Mouse (Mus musculus) G1E-ER4 (cell line): ENCODE measurements around the gene Slc18a3. TPM values are rescaled to one million over a fixed set of nuclear protein-coding genes. Genes with fewer than 3 reads are reported as not detected.

Experiments used
- GATA1 ChIP-seq: IDR thresholded peaks from one replicate; pipeline ENCODE4 v1.8.0; 2012; ENCODE audit warnings: low read length, inconsistent platforms
- polyA plus RNA-seq: library from polyadenylated mRNA; stranded (reverse); fragments of >175 nt; gene quantifications from 2 replicates; pipeline ENCODE4 v1.2.3, GENCODE M21; 2012

Gene Slc18a3
- polyA plus RNA-seq = not detected in 2 replicates

GRCm38 (mm10) chr14:32464601-32465505, at the start of gene Slc18a3:
TSS of gene Slc18a3 (minus strand) at chr14:32464850.
- TF ChIP-seq GATA1 = no peak

- no peak for TF ChIP-seq GATA1
Measured at GRCm38 (mm10) chr14:32513336-32514032, 48.8 kb upstream of the Slc18a3 start, which contains the start of gene Ercc6. TSS of gene Ercc6 (plus strand) at chr14:32513521.

- TF ChIP-seq GATA1 = no peak
Measured at GRCm38 (mm10) chr14:32512912-32513311, 48.3 kb upstream of the Slc18a3 start.

GRCm38 (mm10) chr14:32509443-32509961, 44.9 kb upstream of the Slc18a3 start:
- no peak for TF ChIP-seq GATA1

- TF ChIP-seq GATA1 = peak; percentile 42
Measured at GRCm38 (mm10) chr14:32508105-32508835, 43.6 kb upstream of the Slc18a3 start.

- TF ChIP-seq GATA1 = no peak
Measured at GRCm38 (mm10) chr14:32507216-32507615, 42.6 kb upstream of the Slc18a3 start.

GRCm38 (mm10) chr14:32506329-32506728, 41.7 kb upstream of the Slc18a3 start:
- no peak for TF ChIP-seq GATA1

GRCm38 (mm10) chr14:32503897-32504296, 39.2 kb upstream of the Slc18a3 start:
- TF ChIP-seq GATA1 = no peak

- TF ChIP-seq GATA1 = no peak
Measured at GRCm38 (mm10) chr14:32502764-32503688, 38.4 kb upstream of the Slc18a3 start.

GRCm38 (mm10) chr14:32501303-32501702, 36.7 kb upstream of the Slc18a3 start:
- TF ChIP-seq GATA1 = no peak

- no peak for TF ChIP-seq GATA1
Measured at GRCm38 (mm10) chr14:32496115-32496850, 31.6 kb upstream of the Slc18a3 start.

GRCm38 (mm10) chr14:32492521-32492920, 27.9 kb upstream of the Slc18a3 start:
- TF ChIP-seq GATA1 = no peak

- no peak for TF ChIP-seq GATA1
Measured at GRCm38 (mm10) chr14:32482061-32482460, 17.4 kb upstream of the Slc18a3 start.

GRCm38 (mm10) chr14:32477581-32477980, 12.9 kb upstream of the Slc18a3 start:
- no peak for TF ChIP-seq GATA1
